Mouse (Mus musculus) forebrain, embryonic 10.5 days (tissue): ENCODE results near the gene Dnmbp. TPM values are rescaled to one million over a fixed set of nuclear protein-coding genes. Genes with fewer than 3 reads are reported as not detected.
A peak's percentile ranks its signal among the peaks of the same experiment; 100 is the strongest.

Experiments used
- DNase-seq: peaks from one replicate; pipeline ENCODE4 v3.0.0-alpha.2; 2017; ENCODE audit warnings: low spot score; ENCODE audit errors: extremely low spot score
- H3K27ac ChIP-seq: fragments of 300-500 bp; sonication (generic); 2 replicates; pipeline ENCODE4 v1.5.1; 2016; ENCODE audit warnings: mild to moderate bottlenecking
- H3K27me3 ChIP-seq: fragments of 300-500 bp; sonication (generic); 2 replicates; pipeline ENCODE4 v1.6.1; 2016; ENCODE audit warnings: mild to moderate bottlenecking; ENCODE audit not compliant: poor library complexity, severe bottlenecking
- H3K36me3 ChIP-seq: fragments of 300-500 bp; sonication (generic); replicated peaks from 2 replicates; pipeline ENCODE4 v1.6.1; 2016; ENCODE audit warnings: mild to moderate bottlenecking, moderate library complexity
- H3K4me1 ChIP-seq: fragments of 300-500 bp; sonication (generic); 2 replicates; pipeline ENCODE4 v1.6.1; 2016
- H3K4me3 ChIP-seq: fragments of 300-500 bp; sonication (generic); 2 replicates; pipeline ENCODE4 v1.5.1; 2016; ENCODE audit warnings: mild to moderate bottlenecking, moderate library complexity
- H3K9me3 ChIP-seq: fragments of 300-500 bp; sonication (generic); 2 replicates; pipeline ENCODE4 v1.6.1; 2016; ENCODE audit warnings: mild to moderate bottlenecking, moderate library complexity
- WGBS: fragments of 180-500 bp; shearing (Covaris S2); methylation state at CpG from one replicate; pipeline ENCODE4 v1.1.7; 2016; 5-methylcytosine and 5-hydroxymethylcytosine counted together
- polyA plus RNA-seq: library from polyadenylated mRNA; unstranded; fragments of >200 nt; fragmentation: Nextera tagmentation; extraction: Ambion mirVana; gene quantifications from 2 replicates; pipeline ENCODE4 v1.2.1, GENCODE M21; 2016

Gene Dnmbp
- polyA plus RNA-seq, 1 experiment from 2014 or later: 18.4 TPM

DNA sequence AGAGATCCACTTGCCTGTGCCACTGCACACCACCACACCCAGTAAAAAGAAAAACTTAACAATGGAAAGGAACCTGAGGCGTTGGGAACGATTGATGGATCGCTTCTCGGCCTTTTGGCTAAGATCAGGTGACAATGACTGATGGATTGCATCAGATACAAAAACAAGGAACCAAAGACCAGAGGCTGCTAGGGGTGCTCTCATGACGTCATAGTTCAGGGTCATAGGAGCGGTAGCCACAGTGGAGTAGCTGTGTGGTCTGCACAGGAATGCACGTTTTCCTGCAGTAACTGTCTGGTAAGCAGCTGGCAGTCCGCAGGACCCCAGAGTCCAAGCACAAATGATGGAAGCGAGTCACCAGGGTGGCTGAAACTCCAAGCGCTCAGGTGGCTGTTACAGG, 41.4 kb downstream of the Dnmbp start:
- H3K4me1 ChIP-seq: peaks cover 15% of the 10 kb centered on the region
- no peak overlapping the region for H3K27ac ChIP-seq
- no peaks in the 10 kb centered on the region for H3K27me3 ChIP-seq
- H3K9me3 ChIP-seq: no peaks in the 10 kb centered on the region
- H3K36me3 ChIP-seq: peaks cover 20% of the 10 kb centered on the region; the same call in 1 of the 2 replicates
- no peak overlapping the region for H3K4me3 ChIP-seq
- no peak for DNase-seq
- 86% methylated on average over 10 of the region's 10 CpGs for WGBS

GRCm38 (mm10) chr19:43896441-43896840, 43.5 kb downstream of the Dnmbp start:
- Histone ChIP-seq H3K27me3 (no peaks in the 10 kb centered on the region), H3K36me3 (peaks cover 10% of the 10 kb centered on the region; the same call in 1 of the 2 replicates), H3K9me3 (no peaks in the 10 kb centered on the region), H3K4me3 (no peak overlapping the region), H3K4me1 (peaks cover 16% of the 10 kb centered on the region), H3K27ac (no peak overlapping the region)
- 94% methylated on average over 14 of the region's 14 CpGs for WGBS
- DNase-seq: no peak

- 94% methylated on average over 5 of the region's 5 CpGs for WGBS
- H3K27me3 ChIP-seq: no peaks in the 10 kb centered on the region
Measured at GRCm38 (mm10) chr19:43895951-43896350, 44.0 kb downstream of the Dnmbp start.

DNA sequence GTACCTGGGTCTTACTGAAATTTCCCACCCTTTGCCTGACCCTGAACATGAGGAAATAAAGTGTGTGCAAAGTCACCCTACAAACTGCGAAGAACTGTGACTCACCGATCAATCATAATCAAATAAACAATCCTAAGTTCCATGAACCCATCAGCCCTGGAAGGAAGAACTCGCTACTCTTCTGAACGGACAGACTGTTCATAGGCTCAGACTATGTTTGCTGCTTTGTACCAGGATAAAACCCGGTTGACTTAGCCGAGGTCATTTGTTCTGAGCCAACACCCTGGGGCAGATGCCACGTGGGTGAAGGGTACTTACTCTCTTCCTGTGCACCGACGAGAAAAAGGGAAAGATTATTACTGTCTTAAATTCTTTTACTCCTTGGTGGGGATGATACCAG, 45.2 kb downstream of the Dnmbp start:
- DNase-seq: no peak
- H3K4me3 ChIP-seq: no peak overlapping the region
- H3K9me3 ChIP-seq: no peaks in the 10 kb centered on the region
- H3K36me3 ChIP-seq: 0 out of 2 replicates have a peak, but pooled peaks cover 1% of the 10 kb centered on the region
- 81% methylated on average over 9 of the region's 9 CpGs for WGBS
- peaks cover 23% of the 10 kb centered on the region for H3K4me1 ChIP-seq
- H3K27me3 ChIP-seq: no peaks in the 10 kb centered on the region
- no peak overlapping the region for H3K27ac ChIP-seq

More at GRCm38 (mm10) chr19:43895951-43896350, 44.0 kb downstream of the Dnmbp start:
- Histone ChIP-seq H3K9me3 (no peaks in the 10 kb centered on the region), H3K27ac (no peak overlapping the region), H3K4me3 (no peak overlapping the region), H3K4me1 (peaks cover 16% of the 10 kb centered on the region), H3K36me3 (0 out of 2 replicates have a peak, but pooled peaks cover 5% of the 10 kb centered on the region)
- no peak for DNase-seq

- Histone ChIP-seq H3K4me3 (peak overlapping the region; percentile 10; the same call in 1 of the 2 replicates), H3K4me1 (peaks cover 23% of the 10 kb centered on the region), H3K27ac (peak overlapping the region; percentile 48), H3K27me3 (no peaks in the 10 kb centered on the region), H3K36me3 (no peaks in the 10 kb centered on the region), H3K9me3 (no peaks in the 10 kb centered on the region)
- WGBS: 15% methylated on average over 7 of the region's 7 CpGs
- no peak for DNase-seq
Measured at GRCm38 (mm10) chr19:43894070-43894469, 45.9 kb downstream of the Dnmbp start.

GRCm38 (mm10) chr19:43890487-43890886, 49.5 kb downstream of the Dnmbp start:
- Histone ChIP-seq H3K36me3 (no peaks in the 10 kb centered on the region), H3K27ac (no peak overlapping the region; the same call in 1 of the 2 replicates), H3K27me3 (no peaks in the 10 kb centered on the region), H3K4me3 (no peak overlapping the region; the same call in 1 of the 2 replicates), H3K9me3 (no peaks in the 10 kb centered on the region), H3K4me1 (peaks cover 23% of the 10 kb centered on the region)
- DNase-seq: no peak
- 69% methylated on average over 5 of the region's 5 CpGs for WGBS

DNA sequence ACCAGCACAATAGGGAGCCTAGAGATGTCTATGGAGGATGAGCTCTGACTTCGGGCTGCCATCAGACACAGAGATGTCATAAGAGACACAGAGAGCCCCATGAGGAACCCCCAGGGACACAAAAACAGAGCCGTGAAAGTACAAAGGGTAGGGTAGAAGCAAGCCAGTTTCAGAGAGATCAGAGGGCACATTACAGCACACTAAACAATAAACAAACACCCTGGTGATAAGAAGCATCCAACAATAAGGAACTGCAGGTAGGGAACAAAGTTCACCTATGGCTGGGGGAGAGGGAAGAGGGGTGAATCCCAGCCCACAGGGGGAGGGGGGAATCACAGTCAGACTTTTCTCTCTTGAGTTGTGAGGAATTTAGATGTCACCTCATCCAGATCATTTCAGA, 52.3 kb downstream of the Dnmbp start:
- 92% methylated on average over 2 of the region's 2 CpGs for WGBS

DNA sequence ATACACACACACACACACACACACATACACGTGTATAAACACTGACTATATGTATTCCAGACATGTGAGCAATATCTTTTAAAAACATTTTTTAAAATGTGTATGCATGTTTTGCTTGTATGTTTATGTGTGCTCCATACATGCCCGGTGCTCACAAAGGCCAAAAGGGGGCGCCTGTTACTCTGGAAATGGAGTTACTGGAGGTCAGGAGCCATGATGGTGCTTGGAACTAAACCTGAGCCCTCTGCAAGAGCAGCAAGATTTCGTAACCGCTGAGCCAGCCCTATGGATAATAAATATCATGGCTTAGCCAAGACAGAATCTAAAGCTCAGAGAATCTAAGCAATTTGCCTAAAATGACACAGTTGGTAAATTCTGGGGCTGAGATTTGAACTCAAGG, 52.7 kb downstream of the Dnmbp start:
- WGBS: 86% methylated on average over 5 of the region's 5 CpGs
- Histone ChIP-seq H3K4me1 (peaks cover 30% of the 10 kb centered on the region), H3K36me3 (no peaks in the 10 kb centered on the region), H3K27me3 (no peaks in the 10 kb centered on the region), H3K27ac (no peak overlapping the region), H3K9me3 (no peaks in the 10 kb centered on the region), H3K4me3 (no peak overlapping the region)
- no peak for DNase-seq

More for the DNA sequence above, 52.3 kb downstream of the Dnmbp start:
- DNase-seq: no peak
- H3K27ac ChIP-seq: no peak overlapping the region
- peaks cover 25% of the 10 kb centered on the region for H3K4me1 ChIP-seq
- no peaks in the 10 kb centered on the region for H3K36me3 ChIP-seq
- H3K9me3 ChIP-seq: no peaks in the 10 kb centered on the region
- no peaks in the 10 kb centered on the region for H3K27me3 ChIP-seq
- no peak overlapping the region for H3K4me3 ChIP-seq

DNA sequence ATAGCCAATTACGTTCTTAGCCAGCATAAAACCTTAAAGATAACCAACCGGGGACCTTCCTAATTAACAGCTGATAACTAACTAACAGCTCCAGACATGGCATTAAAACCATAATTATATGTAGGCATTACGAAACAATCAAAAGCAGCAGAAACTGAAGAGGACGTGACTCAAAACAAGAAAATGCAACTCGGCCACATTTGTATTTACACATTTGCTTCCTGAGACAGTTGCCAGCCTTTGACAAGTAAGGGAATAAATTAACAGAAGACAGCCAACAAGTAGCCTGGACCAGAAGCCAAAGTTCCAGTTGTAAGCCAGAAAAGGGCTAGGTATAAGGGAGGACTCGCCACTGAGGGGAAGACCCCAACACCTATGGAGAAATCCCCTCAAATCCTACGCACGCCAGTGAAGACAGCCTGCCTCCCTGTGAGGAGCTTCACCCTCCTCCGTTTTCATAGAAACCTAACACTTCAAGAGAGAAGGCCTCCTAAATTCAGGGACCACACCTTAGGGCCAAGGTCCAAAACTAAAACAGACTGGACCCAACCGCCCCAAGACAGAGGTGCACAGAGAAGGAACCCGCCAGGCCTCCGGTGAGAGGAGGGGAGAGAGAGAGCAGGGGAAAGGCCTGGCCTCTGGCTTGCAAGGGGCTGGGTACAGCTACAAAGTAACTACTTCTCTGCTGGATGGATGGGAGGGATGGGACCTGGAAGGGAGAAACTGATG, 53.5 kb downstream of the Dnmbp start:
- WGBS: 82% methylated on average over 12 of the region's 12 CpGs
- Histone ChIP-seq H3K9me3 (peaks cover 3% of the 10 kb centered on the region), H3K36me3 (0 out of 2 replicates have a peak, but pooled peaks cover 2% of the 10 kb centered on the region), H3K27me3 (no peaks in the 10 kb centered on the region), H3K4me3 (no peak overlapping the region), H3K27ac (peak overlapping the region; percentile 25; the same call in 1 of the 2 replicates), H3K4me1 (peaks cover 30% of the 10 kb centered on the region)
- DNase-seq: no peak

- Histone ChIP-seq H3K27me3 (no peaks in the 10 kb centered on the region), H3K4me3 (no peak overlapping the region), H3K4me1 (peaks cover 33% of the 10 kb centered on the region), H3K9me3 (peaks cover 4% of the 10 kb centered on the region), H3K36me3 (0 out of 2 replicates have a peak, but pooled peaks cover 2% of the 10 kb centered on the region), H3K27ac (no peak overlapping the region)
- no peak for DNase-seq
- WGBS: 85% methylated on average over 13 of the region's 13 CpGs
Measured at GRCm38 (mm10) chr19:43884668-43885498, 55.1 kb downstream of the Dnmbp start.

DNA sequence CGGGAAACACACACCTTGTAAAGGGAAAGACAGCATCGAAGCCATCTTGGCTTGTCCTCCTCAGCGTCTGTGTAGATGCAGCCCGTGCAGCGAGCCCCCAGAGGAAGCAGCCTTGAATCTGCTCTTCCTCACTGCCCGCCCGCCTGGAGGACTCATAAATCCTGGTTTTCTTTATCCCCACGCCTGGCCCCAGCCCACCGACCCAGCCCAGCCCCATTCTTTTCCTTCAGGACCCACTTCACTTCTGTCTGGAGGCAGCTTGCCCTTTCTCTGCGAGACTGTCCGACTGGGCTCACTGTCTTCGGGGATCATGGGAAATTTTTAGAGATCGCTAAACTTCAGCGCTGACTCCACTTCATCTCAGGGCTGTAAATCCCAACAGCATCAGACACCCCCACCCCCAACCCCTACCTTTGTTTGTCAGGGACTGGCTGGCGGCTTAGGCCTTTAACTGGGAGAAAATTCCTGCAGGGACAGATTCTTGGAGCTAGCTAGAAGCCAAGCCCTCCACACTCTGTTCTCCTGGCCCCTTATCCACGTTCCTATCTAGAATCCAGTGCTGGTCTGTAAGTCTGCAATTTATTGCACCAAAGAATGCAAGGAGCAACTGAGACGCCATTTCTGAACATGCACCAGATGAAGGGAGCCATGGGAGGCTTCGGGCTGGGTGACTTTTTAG, 57.0 kb downstream of the Dnmbp start:
- 0 out of 2 replicates have a peak, but pooled peaks cover 2% of the 10 kb centered on the region for H3K36me3 ChIP-seq
- H3K9me3 ChIP-seq: peaks cover 4% of the 10 kb centered on the region
- peak overlapping the region; percentile 37 for H3K4me3 ChIP-seq
- H3K27me3 ChIP-seq: no peaks in the 10 kb centered on the region
- 32% methylated on average over 18 of the region's 18 CpGs for WGBS
- peak; percentile 72 for DNase-seq
- peak overlapping the region; percentile 86 for H3K27ac ChIP-seq
- peaks cover 46% of the 10 kb centered on the region for H3K4me1 ChIP-seq

GRCm38 (mm10) chr19:43881615-43882014, 58.4 kb downstream of the Dnmbp start:
- Histone ChIP-seq H3K4me1 (peaks cover 60% of the 10 kb centered on the region), H3K27me3 (no peaks in the 10 kb centered on the region), H3K9me3 (peaks cover 4% of the 10 kb centered on the region), H3K4me3 (no peak overlapping the region), H3K36me3 (peaks cover 5% of the 10 kb centered on the region; the same call in 1 of the 2 replicates), H3K27ac (no peak overlapping the region)
- WGBS: 87% methylated on average over 7 of the region's 7 CpGs
- no peak for DNase-seq
